Mouse (Mus musculus): Measurements from ENCODE around the gene Usp53.

DNA sequence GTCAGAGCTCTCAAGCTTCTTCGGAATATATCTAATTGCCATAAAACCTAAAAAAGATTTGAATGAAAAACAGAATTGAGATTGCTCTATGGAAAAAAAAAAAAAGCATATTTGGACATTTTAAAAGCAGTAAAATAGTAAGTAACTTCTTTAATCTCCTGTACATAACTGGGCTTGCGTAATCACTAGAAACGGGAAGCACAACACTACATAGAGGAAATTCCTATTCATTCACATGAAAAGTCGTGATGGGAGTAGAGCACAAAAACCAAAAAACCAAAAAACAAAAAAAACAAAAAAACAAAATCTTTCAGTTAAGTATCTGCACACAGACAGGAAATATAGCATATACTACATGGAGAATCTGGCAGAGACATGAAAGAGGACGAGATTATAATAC, 20.0 kb downstream of the Usp53 start:
- TF ChIP-seq CTCF (IDR thresholded peaks at IDR 0.05; ENCODE audit: control insufficient read depth, insufficient read depth, insufficient replicate concordance, low read depth, low read length) (no peak), POLR2A (IDR thresholded peaks at IDR 0.05; ENCODE audit: control insufficient read depth, low read depth, low read length) (no peak)
